ENCODE assay signal across 9 mouse cellular contexts in genomic region chr9:87822276-87822675, GRCm38 (mm10).
"Had no signal": no experiment of that assay in that cellular context is flagged by ENCODE, and none has a peak within 500 bp of the region (broad histone marks: within the 10 kb centered on the region; RNA-seq: fewer than 3 reads in every experiment).

No protein-coding gene starts in this region.

- DNase-seq: kidney, postnatal 36 days; layer of hippocampus, adult 9-11 months; layer of hippocampus, postnatal 36 days; liver; liver, embryonic 13.5 days; liver, postnatal 0 days; lung, postnatal 14 days; right cerebral cortex, postnatal 14 days; thymus, postnatal 14 days had no signal
